In genomic region chr4:54768836-54769235, GRCm38 (mm10) we compare ENCODE assay signal across 16 mouse cellular contexts.
"Had no signal": no experiment of that assay in that cellular context is flagged by ENCODE, and none has a peak within 500 bp of the region (broad histone marks: within the 10 kb centered on the region; RNA-seq: fewer than 3 reads in every experiment).

No protein-coding gene starts in this region.

- H3K27me3 ChIP-seq: limb, embryonic 13.5 days; liver, embryonic 12.5 days; liver, embryonic 15.5 days; lung, embryonic 15.5 days; midbrain, embryonic 12.5 days had no signal

- H3K27ac ChIP-seq: limb, embryonic 13.5 days; liver, embryonic 12.5 days; liver, embryonic 15.5 days; lung, embryonic 15.5 days; macrophage; midbrain, embryonic 12.5 days had no signal

- H3K4me2 ChIP-seq: limb, embryonic 13.5 days; liver, embryonic 12.5 days; liver, embryonic 15.5 days; lung, embryonic 15.5 days; midbrain, embryonic 12.5 days had no signal

- H3K9me3 ChIP-seq: limb, embryonic 10.5 days; limb, embryonic 13.5 days; liver, embryonic 12.5 days; liver, embryonic 15.5 days; lung, embryonic 15.5 days; midbrain, embryonic 12.5 days had no signal

- DNase-seq: kidney, adult 18-20 months; kidney, adult 9 months; kidney, postnatal 14 days; kidney, postnatal 4 days; liver; thymus, adult 18-20 months; thymus, postnatal 36 days had no signal

- ATAC-seq: intestine, embryonic 16.5 days; liver, embryonic 12.5 days; midbrain, embryonic 16.5 days had no signal

- H3K4me1 ChIP-seq: limb, embryonic 13.5 days; liver, embryonic 12.5 days; liver, embryonic 15.5 days; lung, embryonic 15.5 days had no signal

- H3K9ac ChIP-seq: limb, embryonic 13.5 days; liver, embryonic 12.5 days; liver, embryonic 15.5 days; lung, embryonic 15.5 days; midbrain, embryonic 12.5 days had no signal

- H3K4me3 ChIP-seq: limb, embryonic 10.5 days; limb, embryonic 13.5 days; liver, embryonic 12.5 days; liver, embryonic 15.5 days; lung, embryonic 15.5 days; midbrain, embryonic 12.5 days had no signal

- H3K36me3 ChIP-seq: limb, embryonic 10.5 days; limb, embryonic 13.5 days; liver, embryonic 12.5 days; liver, embryonic 15.5 days; lung, embryonic 15.5 days; midbrain, embryonic 12.5 days had no signal
